Mouse (Mus musculus) heart, embryonic 16.5 days (tissue): ENCODE results near the gene Mrps18b. TPM values are rescaled to one million over a fixed set of nuclear protein-coding genes. Genes with fewer than 3 reads are reported as not detected.

Experiments used
- ATAC-seq: fragments of 200-750 bp; cut with Nextera tagmentation; replicated peaks from 2 replicates; pipeline ENCODE4 v1.8.0; 2017; ENCODE audit warnings: moderate number of reproducible peaks; ENCODE audit not compliant: insufficient read depth, low FRiP score; ENCODE audit errors: extremely low read depth
- H3K27ac ChIP-seq: fragments of 300-500 bp; sonication (generic); 2 replicates; pipeline ENCODE4 v1.5.1; 2014; ENCODE audit warnings: mild to moderate bottlenecking, low read length, control low read depth, moderate library complexity
- H3K27me3 ChIP-seq: fragments of 300-500 bp; sonication (generic); 2 replicates; pipeline ENCODE4 v1.6.1; 2014; ENCODE audit warnings: low read length, mixed read lengths; ENCODE audit not compliant: control insufficient read depth, insufficient read depth
- H3K36me3 ChIP-seq: fragments of 300-500 bp; sonication (generic); 2 replicates; pipeline ENCODE4 v1.6.1; 2014; ENCODE audit not compliant: control insufficient read depth, insufficient read depth
- H3K4me1 ChIP-seq: fragments of 300-500 bp; sonication (generic); 2 replicates; pipeline ENCODE4 v1.6.1; 2014; ENCODE audit warnings: low read length, mixed read lengths; ENCODE audit not compliant: control insufficient read depth, insufficient read depth
- H3K4me2 ChIP-seq: fragments of 300-500 bp; sonication (generic); 2 replicates; pipeline ENCODE4 v1.6.1; 2014; ENCODE audit warnings: low read depth, mild to moderate bottlenecking, control low read depth, low read length
- H3K4me3 ChIP-seq: fragments of 300-500 bp; sonication (generic); 2 replicates; pipeline ENCODE4 v1.5.1; 2014; ENCODE audit warnings: mild to moderate bottlenecking, control low read depth, low read length
- H3K9ac ChIP-seq: fragments of 300-500 bp; sonication (generic); 2 replicates; pipeline ENCODE4 v1.6.1; 2014; ENCODE audit warnings: low read length, control low read depth
- H3K9me3 ChIP-seq: fragments of 300-500 bp; sonication (generic); replicated peaks from 2 replicates; pipeline ENCODE4 v1.6.1; 2016; ENCODE audit warnings: low read length; ENCODE audit not compliant: control insufficient read depth
- WGBS: fragments of 180-500 bp; shearing (Covaris S2); extraction: QIAGEN DNeasy Blood & Tissue Kit; methylation state at CpG from one replicate; pipeline ENCODE4 v1.1.7; 2014; 5-methylcytosine and 5-hydroxymethylcytosine counted together
- polyA plus RNA-seq: library from polyadenylated mRNA; unstranded; fragments of >200 nt; fragmentation: Nextera tagmentation; extraction: Ambion mirVana; gene quantifications from 2 replicates; pipeline ENCODE4 v1.2.1, GENCODE M21; 2015

Gene Mrps18b
- polyA plus RNA-seq, 1 experiment from 2014 or later, result 70.1 TPM

GRCm38 (mm10) chr17:35920862-35921562 is 4.8 kb upstream of the Mrps18b start:
- WGBS, result 76% methylated on average over 5 of the region's 5 CpGs

GRCm38 (mm10) chr17:35920384-35920783 is 4.2 kb upstream of the Mrps18b start:
- WGBS, result 52% methylated on average over 1 of the region's 1 CpGs
- Histone ChIP-seq H3K4me1 (peaks cover 15% of the 10 kb centered on the region), H3K9ac (no peak overlapping the region), H3K27me3 (no peaks in the 10 kb centered on the region), H3K36me3 (peaks cover 18% of the 10 kb centered on the region), H3K4me3 (no peak overlapping the region), H3K9me3 (no peaks in the 10 kb centered on the region), H3K27ac (peak overlapping the region; percentile 99), H3K4me2 (peak overlapping the region; percentile 98; the same call in 1 of the 2 replicates)
- ATAC-seq, result no peak

More at GRCm38 (mm10) chr17:35920862-35921562, 4.8 kb upstream of the Mrps18b start:
- H3K27me3 ChIP-seq, result no peaks in the 10 kb centered on the region
- no peaks in the 10 kb centered on the region for H3K9me3 ChIP-seq
- peaks cover 13% of the 10 kb centered on the region for H3K4me1 ChIP-seq
- H3K9ac ChIP-seq, result no peak overlapping the region
- no peak overlapping the region for H3K4me2 ChIP-seq
- no peak overlapping the region for H3K4me3 ChIP-seq
- no peak for ATAC-seq
- H3K27ac ChIP-seq, result no peak overlapping the region
- H3K36me3 ChIP-seq, result peaks cover 21% of the 10 kb centered on the region

- peaks cover 14% of the 10 kb centered on the region for H3K36me3 ChIP-seq
- no peak for ATAC-seq
- H3K27me3 ChIP-seq, result no peaks in the 10 kb centered on the region
- no peaks in the 10 kb centered on the region for H3K9me3 ChIP-seq
- peaks cover 19% of the 10 kb centered on the region for H3K4me1 ChIP-seq
- peak overlapping the region; percentile 98 for H3K4me2 ChIP-seq
- WGBS, result 37% methylated on average over 6 of the region's 6 CpGs
- H3K27ac ChIP-seq, result peak overlapping the region; percentile 99
- H3K4me3 ChIP-seq, result peak overlapping the region; percentile 16; the same call in 1 of the 2 replicates
- peak overlapping the region; percentile 77 for H3K9ac ChIP-seq
Observed at GRCm38 (mm10) chr17:35919864-35920301, 3.7 kb upstream of the Mrps18b start.

- Histone ChIP-seq H3K9me3 (no peaks in the 10 kb centered on the region), H3K27me3 (no peaks in the 10 kb centered on the region), H3K4me1 (peaks cover 22% of the 10 kb centered on the region), H3K4me2 (peak overlapping the region; percentile 98), H3K4me3 (peak overlapping the region; percentile 72), H3K27ac (peak overlapping the region; percentile 99), H3K9ac (peak overlapping the region; percentile 96), H3K36me3 (peaks cover 11% of the 10 kb centered on the region)
- WGBS, result 16% methylated on average over 7 of the region's 7 CpGs
- peak; percentile 16 for ATAC-seq
Observed at GRCm38 (mm10) chr17:35919060-35919715, 3.0 kb upstream of the Mrps18b start.

GRCm38 (mm10) chr17:35918276-35919059 is 2.3 kb upstream of the Mrps18b start:
- Histone ChIP-seq H3K4me1 (peaks cover 22% of the 10 kb centered on the region), H3K4me2 (peak overlapping the region; percentile 98), H3K4me3 (peak overlapping the region; percentile 72), H3K27me3 (no peaks in the 10 kb centered on the region), H3K36me3 (peaks cover 8% of the 10 kb centered on the region; the same call in 1 of the 2 replicates), H3K9ac (peak overlapping the region; percentile 96), H3K27ac (peak overlapping the region; percentile 99), H3K9me3 (no peaks in the 10 kb centered on the region)
- no peak for ATAC-seq
- WGBS, result under 1% methylated on average over 11 of the region's 11 CpGs

- Histone ChIP-seq H3K27ac (peak overlapping the region; percentile 99), H3K9me3 (no peaks in the 10 kb centered on the region), H3K9ac (peak overlapping the region; percentile 96), H3K4me3 (peak overlapping the region; percentile 72), H3K4me2 (peak overlapping the region; percentile 98), H3K27me3 (no peaks in the 10 kb centered on the region), H3K36me3 (peaks cover 10% of the 10 kb centered on the region; the same call in 1 of the 2 replicates), H3K4me1 (peaks cover 22% of the 10 kb centered on the region)
- no peak for ATAC-seq
- 0% methylated on average over 13 of the region's 13 CpGs for WGBS
Observed at GRCm38 (mm10) chr17:35917463-35918251, 1.5 kb upstream of the Mrps18b start.

- WGBS, result under 1% methylated on average over 8 of the region's 8 CpGs
Observed at GRCm38 (mm10) chr17:35917143-35917462, 914 bp upstream of the Mrps18b start.

GRCm38 (mm10) chr17:35915538-35916296 is 472 bp downstream of the Mrps18b start:
- peak overlapping the region; percentile 72 for H3K4me3 ChIP-seq
- H3K27me3 ChIP-seq, result no peaks in the 10 kb centered on the region
- peaks cover 22% of the 10 kb centered on the region for H3K4me1 ChIP-seq
- no peak for ATAC-seq
- H3K36me3 ChIP-seq, result peaks cover 17% of the 10 kb centered on the region
- peak overlapping the region; percentile 93 for H3K27ac ChIP-seq
- under 1% methylated on average over 28 of the region's 28 CpGs for WGBS
- H3K9me3 ChIP-seq, result no peaks in the 10 kb centered on the region
- H3K4me2 ChIP-seq, result peak overlapping the region; percentile 74
- H3K9ac ChIP-seq, result peak overlapping the region; percentile 73

More at GRCm38 (mm10) chr17:35917143-35917462, 914 bp upstream of the Mrps18b start:
- Histone ChIP-seq H3K4me2 (peak overlapping the region; percentile 98), H3K36me3 (peaks cover 10% of the 10 kb centered on the region; the same call in 1 of the 2 replicates), H3K4me1 (peaks cover 22% of the 10 kb centered on the region), H3K4me3 (peak overlapping the region; percentile 72), H3K27ac (peak overlapping the region; percentile 99), H3K27me3 (no peaks in the 10 kb centered on the region), H3K9ac (peak overlapping the region; percentile 96), H3K9me3 (no peaks in the 10 kb centered on the region)
- ATAC-seq, result no peak
